Mouse (Mus musculus) small intestine, adult 2 months (tissue): ENCODE data around the gene Arhgef18.

Source experiments
- CTCF ChIP-seq: fragments of 200-500 bp; IDR thresholded peaks from 2 replicates; pipeline ENCODE4 v1.5.1; 2012; ENCODE audit warnings: low read depth, mild to moderate bottlenecking, control low read depth, inconsistent platforms, low read length, moderate library complexity, mixed read lengths; ENCODE audit not compliant: insufficient replicate concordance, insufficient read length; ENCODE audit errors: extremely low read depth
- POLR2A ChIP-seq: fragments of 200-500 bp; IDR thresholded peaks from 2 replicates; pipeline ENCODE4 v1.6.1; 2012; ENCODE audit warnings: low read depth, mild to moderate bottlenecking, control low read depth, inconsistent platforms, low read length, moderate library complexity

DNA sequence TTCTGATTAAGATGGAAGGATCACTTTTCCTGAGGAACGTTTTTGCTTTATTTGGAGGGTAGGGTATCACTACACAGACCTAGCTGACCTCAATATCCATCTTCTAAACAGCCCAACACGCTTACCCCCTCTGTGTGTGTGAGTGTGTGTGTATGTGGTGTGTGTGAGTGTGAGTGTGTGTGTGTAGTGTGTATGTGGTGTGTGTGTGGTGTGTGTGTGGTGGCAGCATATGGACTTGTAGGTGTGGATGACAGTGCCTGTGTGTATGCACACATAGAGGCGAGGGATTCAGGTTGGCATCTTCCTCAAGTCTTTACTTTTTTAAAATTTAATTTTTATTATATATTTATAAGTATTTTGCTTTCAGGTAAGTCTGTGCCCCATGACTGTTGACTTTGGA is 105.8 kb downstream of the Arhgef18 start:
- TF ChIP-seq POLR2A (no peak), CTCF (no peak)
